Mouse (Mus musculus): Measurements from ENCODE around the gene Pcolce. TPM values are rescaled to one million over a fixed set of nuclear protein-coding genes. Genes with fewer than 3 reads are reported as not detected.

The Pcolce gene
- total and polyA plus RNA-seq, 2 experiments from 2014 or later, result 20.3 to 22.5 TPM

GRCm38 (mm10) chr5:137642886-137643285 is 29.3 kb upstream of the Pcolce start:
- no peak overlapping the region for H3K27ac ChIP-seq (ENCODE audit: low read depth, low read length)
- peaks cover 14% of the 10 kb centered on the region for H3K27me3 ChIP-seq (ENCODE audit: insufficient read depth, low read length)
- no peak for TF ChIP-seq CTCF (IDR thresholded peaks at IDR 0.05; ENCODE audit: low read depth)
- no peak overlapping the region for H3K4me3 ChIP-seq (ENCODE audit: low read depth, low read length)
- no peak overlapping the region for H3K9ac ChIP-seq
- no peaks in the 10 kb centered on the region for H3K4me1 ChIP-seq (ENCODE audit: insufficient read depth)
- DNase-seq, result no peak
- H3K9me3 ChIP-seq (ENCODE audit: low read length), result no peaks in the 10 kb centered on the region
- no peak for ATAC-seq
- H3K36me3 ChIP-seq (ENCODE audit: insufficient read depth), result peaks cover 30% of the 10 kb centered on the region
- 50% methylated on average over 4 of the region's 4 CpGs for WGBS
- H3K4me2 ChIP-seq (ENCODE audit: low read depth), result no peak overlapping the region

GRCm38 (mm10) chr5:137641054-137641453 is 27.5 kb upstream of the Pcolce start, which contains the start of gene Sap25:
Gene Sap25 (plus strand): TSS chr5:137641334.
- no peak within 1 kb of the TSS for H3K4me2 ChIP-seq (ENCODE audit: low read depth)
- H3K9ac ChIP-seq, result no peak within 1 kb of the TSS
- TF ChIP-seq CTCF (IDR thresholded peaks at IDR 0.05; ENCODE audit: low read depth), result peak; percentile 25
- H3K27ac ChIP-seq (ENCODE audit: low read depth, low read length), result no peak within 1 kb of the TSS
- peaks cover 49% of the 10 kb centered on the region for H3K36me3 ChIP-seq (ENCODE audit: insufficient read depth)
- no peak within 1 kb of the TSS for H3K4me3 ChIP-seq (ENCODE audit: low read depth, low read length)
- DNase-seq (no peak), ATAC-seq (no peak)
- no peaks in the 10 kb centered on the region for H3K4me1 ChIP-seq (ENCODE audit: insufficient read depth)
- WGBS, result 87% methylated on average over 19 of the region's 19 CpGs
- H3K27me3 ChIP-seq (ENCODE audit: insufficient read depth, low read length), result peaks cover 9% of the 10 kb centered on the region
- H3K9me3 ChIP-seq (ENCODE audit: low read length), result no peaks in the 10 kb centered on the region

- H3K9ac ChIP-seq, result no peak overlapping the region
- 86% methylated on average over 7 of the region's 7 CpGs for WGBS
- ATAC-seq, result no peak
- peaks cover 59% of the 10 kb centered on the region for H3K36me3 ChIP-seq (ENCODE audit: insufficient read depth)
- no peak overlapping the region for H3K27ac ChIP-seq (ENCODE audit: low read depth, low read length)
- no peaks in the 10 kb centered on the region for H3K9me3 ChIP-seq (ENCODE audit: low read length)
- no peak for DNase-seq
- TF ChIP-seq CTCF (IDR thresholded peaks at IDR 0.05; ENCODE audit: low read depth), result no peak
- no peak overlapping the region for H3K4me3 ChIP-seq (ENCODE audit: low read depth, low read length)
- no peak overlapping the region for H3K4me2 ChIP-seq (ENCODE audit: low read depth)
- H3K4me1 ChIP-seq (ENCODE audit: insufficient read depth), result no peaks in the 10 kb centered on the region
- no peaks in the 10 kb centered on the region; the same call in none of the 2 replicates for H3K27me3 ChIP-seq (ENCODE audit: insufficient read depth, low read length)
Observed at GRCm38 (mm10) chr5:137639472-137639871, 25.9 kb upstream of the Pcolce start.

GRCm38 (mm10) chr5:137633397-137634084 is 20.0 kb upstream of the Pcolce start:
- DNase-seq (no peak), ATAC-seq (no peak)
- H3K4me1 ChIP-seq (ENCODE audit: insufficient read depth), result peaks cover 9% of the 10 kb centered on the region
- H3K4me2 ChIP-seq (ENCODE audit: low read depth), result no peak overlapping the region
- no peak overlapping the region for H3K4me3 ChIP-seq (ENCODE audit: low read depth, low read length)
- H3K36me3 ChIP-seq (ENCODE audit: insufficient read depth), result peaks cover 43% of the 10 kb centered on the region
- no peak overlapping the region for H3K27ac ChIP-seq (ENCODE audit: low read depth, low read length)
- H3K9ac ChIP-seq, result no peak overlapping the region
- no peak for TF ChIP-seq CTCF (IDR thresholded peaks at IDR 0.05; ENCODE audit: low read depth)
- H3K9me3 ChIP-seq (ENCODE audit: low read length), result no peaks in the 10 kb centered on the region
- 83% methylated on average over 12 of the region's 12 CpGs for WGBS
- H3K27me3 ChIP-seq (ENCODE audit: insufficient read depth, low read length), result no peaks in the 10 kb centered on the region

GRCm38 (mm10) chr5:137631591-137631990 is 18.0 kb upstream of the Pcolce start:
- H3K4me1 ChIP-seq (ENCODE audit: insufficient read depth), result peaks cover 14% of the 10 kb centered on the region
- ATAC-seq (no peak), DNase-seq (no peak)
- H3K9ac ChIP-seq, result no peak overlapping the region
- 88% methylated on average over 4 of the region's 4 CpGs for WGBS
- H3K9me3 ChIP-seq (ENCODE audit: low read length), result no peaks in the 10 kb centered on the region
- no peak for TF ChIP-seq CTCF (IDR thresholded peaks at IDR 0.05; ENCODE audit: low read depth)
- H3K4me2 ChIP-seq (ENCODE audit: low read depth), result no peak overlapping the region
- H3K27me3 ChIP-seq (ENCODE audit: insufficient read depth, low read length), result no peaks in the 10 kb centered on the region
- H3K36me3 ChIP-seq (ENCODE audit: insufficient read depth), result peaks cover 23% of the 10 kb centered on the region
- no peak overlapping the region for H3K27ac ChIP-seq (ENCODE audit: low read depth, low read length)
- no peak overlapping the region for H3K4me3 ChIP-seq (ENCODE audit: low read depth, low read length)

- no peak overlapping the region for H3K9ac ChIP-seq
- H3K9me3 ChIP-seq (ENCODE audit: low read length), result no peaks in the 10 kb centered on the region
- peaks cover 14% of the 10 kb centered on the region for H3K4me1 ChIP-seq (ENCODE audit: insufficient read depth)
- ATAC-seq, result no peak
- peaks cover 19% of the 10 kb centered on the region for H3K36me3 ChIP-seq (ENCODE audit: insufficient read depth)
- H3K4me2 ChIP-seq (ENCODE audit: low read depth), result no peak overlapping the region
- 0 out of 2 replicates have a peak overlapping the region, but pooled peaks have one; percentile 21 for H3K27ac ChIP-seq (ENCODE audit: low read depth, low read length)
- WGBS, result 77% methylated on average over 9 of the region's 9 CpGs
- H3K27me3 ChIP-seq (ENCODE audit: insufficient read depth, low read length), result no peaks in the 10 kb centered on the region
- no peak for DNase-seq
- H3K4me3 ChIP-seq (ENCODE audit: low read depth, low read length), result no peak overlapping the region
- TF ChIP-seq CTCF (IDR thresholded peaks at IDR 0.05; ENCODE audit: low read depth), result no peak
Observed at GRCm38 (mm10) chr5:137631171-137631570, 17.6 kb upstream of the Pcolce start.

GRCm38 (mm10) chr5:137630602-137631001 is 17.0 kb upstream of the Pcolce start:
- H3K4me3 ChIP-seq (ENCODE audit: low read depth, low read length), result no peak overlapping the region
- 0 out of 2 replicates have a peak overlapping the region, but pooled peaks have one; percentile 21 for H3K27ac ChIP-seq (ENCODE audit: low read depth, low read length)
- ATAC-seq (no peak), DNase-seq (no peak)
- H3K27me3 ChIP-seq (ENCODE audit: insufficient read depth, low read length), result no peaks in the 10 kb centered on the region
- H3K9me3 ChIP-seq (ENCODE audit: low read length), result no peaks in the 10 kb centered on the region
- 52% methylated on average over 3 of the region's 3 CpGs for WGBS
- H3K4me2 ChIP-seq (ENCODE audit: low read depth), result peak overlapping the region; percentile 90
- TF ChIP-seq CTCF (IDR thresholded peaks at IDR 0.05; ENCODE audit: low read depth), result no peak
- H3K36me3 ChIP-seq (ENCODE audit: insufficient read depth), result peaks cover 13% of the 10 kb centered on the region
- peaks cover 14% of the 10 kb centered on the region for H3K4me1 ChIP-seq (ENCODE audit: insufficient read depth)
- no peak overlapping the region for H3K9ac ChIP-seq
